Mouse (Mus musculus): ENCODE data around the gene Gm28036.

DNA sequence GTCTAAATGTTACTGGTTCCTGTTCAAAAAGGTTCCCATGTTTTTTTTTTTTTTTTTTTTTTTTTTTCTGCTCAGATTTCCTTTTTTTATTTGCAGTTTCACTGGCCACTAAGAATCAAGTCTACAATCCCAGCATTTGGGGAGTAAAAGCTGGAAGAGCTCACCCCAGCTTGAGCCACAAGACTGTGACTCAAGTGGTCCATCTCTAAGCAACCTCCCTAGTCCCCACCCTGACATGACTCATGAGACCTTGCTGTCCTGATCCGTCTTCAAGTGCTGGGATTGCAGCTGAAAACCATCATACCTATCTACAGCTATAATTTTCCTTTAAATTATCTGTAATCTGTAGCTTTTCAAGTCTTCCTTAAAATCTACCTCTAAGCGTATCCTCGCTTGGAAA lies 42.4 kb downstream of the Gm28036 start:
- TF ChIP-seq CTCF (conservative IDR thresholded peaks at IDR 0.05; ENCODE audit: low read length) (no peak), POU5F1 (IDR thresholded peaks at IDR 0.05; ENCODE audit: borderline replicate concordance, low read length) (no peak)
